Mouse (Mus musculus): ENCODE results near the gene Gm28038. TPM values are rescaled to one million over a fixed set of nuclear protein-coding genes. Genes with fewer than 3 reads are reported as not detected.

Gene Gm28038
- polyA plus RNA-seq, 1 experiment from 2014 or later: not detected

- H3K4me2 ChIP-seq (ENCODE audit: low read depth, low read length, severe bottlenecking): no peak overlapping the region
- no peak for ATAC-seq (replicated peaks; ENCODE audit: low FRiP score)
- WGBS: 93% methylated on average over 7 of the region's 7 CpGs
- H3K27ac ChIP-seq (ENCODE audit: low read depth, low read length): no peak overlapping the region
- H3K9ac ChIP-seq (ENCODE audit: low read length): no peak overlapping the region
- H3K9me3 ChIP-seq (ENCODE audit: control insufficient read depth, low read length): no peaks in the 10 kb centered on the region
- no peak for DNase-seq (ENCODE audit: low spot score)
- no peaks in the 10 kb centered on the region for H3K4me1 ChIP-seq (replicated peaks; ENCODE audit: control insufficient read depth, insufficient read depth, low read length)
- no peaks in the 10 kb centered on the region for H3K27me3 ChIP-seq (ENCODE audit: control insufficient read depth, insufficient read depth, low read length)
- no peak overlapping the region for H3K4me3 ChIP-seq (ENCODE audit: low read depth, low read length)
- H3K36me3 ChIP-seq (ENCODE audit: control insufficient read depth, insufficient read depth, low read length): peaks cover 31% of the 10 kb centered on the region
Measured at GRCm38 (mm10) chr2:30342544-30342943, 61.7 kb downstream of the Gm28038 start.

- Histone ChIP-seq H3K36me3 (ENCODE audit: control insufficient read depth, insufficient read depth, low read length) (peaks cover 31% of the 10 kb centered on the region), H3K4me3 (ENCODE audit: low read depth, low read length) (no peak overlapping the region), H3K27ac (ENCODE audit: low read depth, low read length) (no peak overlapping the region), H3K27me3 (ENCODE audit: control insufficient read depth, insufficient read depth, low read length) (no peaks in the 10 kb centered on the region), H3K4me1 (replicated peaks; ENCODE audit: control insufficient read depth, insufficient read depth, low read length) (no peaks in the 10 kb centered on the region), H3K9ac (ENCODE audit: low read length) (no peak overlapping the region), H3K4me2 (ENCODE audit: low read depth, low read length, severe bottlenecking) (no peak overlapping the region), H3K9me3 (ENCODE audit: control insufficient read depth, low read length) (no peaks in the 10 kb centered on the region)
- no peak for DNase-seq (ENCODE audit: low spot score)
- ATAC-seq (replicated peaks; ENCODE audit: low FRiP score): no peak
- 85% methylated on average over 14 of the region's 14 CpGs for WGBS
Measured at GRCm38 (mm10) chr2:30343601-30344137, 62.8 kb downstream of the Gm28038 start.

GRCm38 (mm10) chr2:30345971-30346676 lies 65.3 kb downstream of the Gm28038 start:
- no peaks in the 10 kb centered on the region for H3K9me3 ChIP-seq (ENCODE audit: control insufficient read depth, low read length)
- no peak for ATAC-seq (replicated peaks; ENCODE audit: low FRiP score)

GRCm38 (mm10) chr2:30349196-30349595 lies 68.4 kb downstream of the Gm28038 start:
- Histone ChIP-seq H3K27ac (ENCODE audit: low read depth, low read length) (no peak overlapping the region), H3K9ac (ENCODE audit: low read length) (no peak overlapping the region), H3K27me3 (ENCODE audit: control insufficient read depth, insufficient read depth, low read length) (no peaks in the 10 kb centered on the region), H3K9me3 (ENCODE audit: control insufficient read depth, low read length) (no peaks in the 10 kb centered on the region), H3K4me3 (ENCODE audit: low read depth, low read length) (no peak overlapping the region), H3K4me2 (ENCODE audit: low read depth, low read length, severe bottlenecking) (no peak overlapping the region), H3K36me3 (ENCODE audit: control insufficient read depth, insufficient read depth, low read length) (peaks cover under 1% of the 10 kb centered on the region; the same call in 1 of the 2 replicates), H3K4me1 (replicated peaks; ENCODE audit: control insufficient read depth, insufficient read depth, low read length) (no peaks in the 10 kb centered on the region)
- WGBS: 89% methylated on average over 6 of the region's 6 CpGs
- ATAC-seq (replicated peaks; ENCODE audit: low FRiP score): no peak
- DNase-seq (ENCODE audit: low spot score): no peak

More at GRCm38 (mm10) chr2:30345971-30346676, 65.3 kb downstream of the Gm28038 start:
- Histone ChIP-seq H3K9ac (ENCODE audit: low read length) (no peak overlapping the region), H3K4me2 (ENCODE audit: low read depth, low read length, severe bottlenecking) (no peak overlapping the region), H3K27ac (ENCODE audit: low read depth, low read length) (no peak overlapping the region), H3K27me3 (ENCODE audit: control insufficient read depth, insufficient read depth, low read length) (no peaks in the 10 kb centered on the region), H3K36me3 (ENCODE audit: control insufficient read depth, insufficient read depth, low read length) (peaks cover 18% of the 10 kb centered on the region), H3K4me1 (replicated peaks; ENCODE audit: control insufficient read depth, insufficient read depth, low read length) (no peaks in the 10 kb centered on the region), H3K4me3 (ENCODE audit: low read depth, low read length) (no peak overlapping the region)
- 86% methylated on average over 7 of the region's 7 CpGs for WGBS
- no peak for DNase-seq (ENCODE audit: low spot score)

Other genes starting within 250 kb of the Gm28038 start
- gene Wdr34, start 232.2 kb upstream of the Gm28038 start, polyA plus RNA-seq (2014; fragmentation: Nextera tagmentation; extraction: Ambion mirVana): 35.9 and 39.6 TPM in 2 replicates
- 817 and 824 TPM in 2 replicates for gene Set, start 223.7 kb upstream of the Gm28038 start, polyA plus RNA-seq (2014; fragmentation: Nextera tagmentation; extraction: Ambion mirVana)
- 10.5 and 12.1 TPM in 2 replicates for gene Pkn3, start 203.4 kb upstream of the Gm28038 start, polyA plus RNA-seq (2014; fragmentation: Nextera tagmentation; extraction: Ambion mirVana)
- 27.1 and 35.4 TPM in 2 replicates for gene Zdhhc12, start 187.4 kb upstream of the Gm28038 start, polyA plus RNA-seq (2014; fragmentation: Nextera tagmentation; extraction: Ambion mirVana)
- gene Zer1, start 156.5 kb upstream of the Gm28038 start, polyA plus RNA-seq (2014; fragmentation: Nextera tagmentation; extraction: Ambion mirVana): 8.0 and 8.1 TPM in 2 replicates
- gene Tbc1d13, start 147.3 kb upstream of the Gm28038 start, polyA plus RNA-seq (2014; fragmentation: Nextera tagmentation; extraction: Ambion mirVana): 11.6 and 15.2 TPM in 2 replicates
- 14.4 and 16.4 TPM in 2 replicates for gene Endog, start 109.5 kb upstream of the Gm28038 start, polyA plus RNA-seq (2014; fragmentation: Nextera tagmentation; extraction: Ambion mirVana)
- gene Spout1, start 102.6 kb upstream of the Gm28038 start, polyA plus RNA-seq (2014; fragmentation: Nextera tagmentation; extraction: Ambion mirVana): 79.7 and 81.7 TPM in 2 replicates
- gene Kyat1, start 75.2 kb upstream of the Gm28038 start, polyA plus RNA-seq (2014; fragmentation: Nextera tagmentation; extraction: Ambion mirVana): 8.4 and 9.6 TPM in 2 replicates
- 50.7 and 54.5 TPM in 2 replicates for gene Lrrc8a, start 43.3 kb upstream of the Gm28038 start, polyA plus RNA-seq (2014; fragmentation: Nextera tagmentation; extraction: Ambion mirVana)
- gene Gm28035, start 40.5 kb upstream of the Gm28038 start, polyA plus RNA-seq (2014; fragmentation: Nextera tagmentation; extraction: Ambion mirVana): 0.20 and 0.28 TPM in 2 replicates
- gene Phyhd1, start 14.8 kb upstream of the Gm28038 start, polyA plus RNA-seq (2014; fragmentation: Nextera tagmentation; extraction: Ambion mirVana): 3.8 and 3.9 TPM in 2 replicates
- 26.2 and 26.3 TPM in 2 replicates for gene Dolk, start 5.3 kb downstream of the Gm28038 start, polyA plus RNA-seq (2014; fragmentation: Nextera tagmentation; extraction: Ambion mirVana)
- gene Nup188, start 5.4 kb downstream of the Gm28038 start, polyA plus RNA-seq (2014; fragmentation: Nextera tagmentation; extraction: Ambion mirVana): 65.8 and 67.0 TPM in 2 replicates
- gene Sh3glb2, start 78.3 kb downstream of the Gm28038 start, polyA plus RNA-seq (2014; fragmentation: Nextera tagmentation; extraction: Ambion mirVana): 69.4 and 72.9 TPM in 2 replicates
- 26.3 and 26.6 TPM in 2 replicates for gene Miga2, start 83.2 kb downstream of the Gm28038 start, polyA plus RNA-seq (2014; fragmentation: Nextera tagmentation; extraction: Ambion mirVana)
- gene Dolpp1, start 111.2 kb downstream of the Gm28038 start, polyA plus RNA-seq (2014; fragmentation: Nextera tagmentation; extraction: Ambion mirVana): 47.9 and 53.6 TPM in 2 replicates
- 25.8 and 30.0 TPM in 2 replicates for gene Crat, start 134.8 kb downstream of the Gm28038 start, polyA plus RNA-seq (2014; fragmentation: Nextera tagmentation; extraction: Ambion mirVana)
- gene Ptpa, start 135.0 kb downstream of the Gm28038 start, polyA plus RNA-seq (2014; fragmentation: Nextera tagmentation; extraction: Ambion mirVana): 90.0 and 94.5 TPM in 2 replicates
- gene Ier5l, start 193.2 kb downstream of the Gm28038 start, polyA plus RNA-seq (2014; fragmentation: Nextera tagmentation; extraction: Ambion mirVana): 3.7 and 8.5 TPM in 2 replicates